Mouse (Mus musculus) midbrain, embryonic 11.5 days (tissue): ENCODE measurements around the gene Serbp1. TPM values are rescaled to one million over a fixed set of nuclear protein-coding genes. Genes with fewer than 3 reads are reported as not detected.

Experiments
- ATAC-seq: fragments of 200-750 bp; cut with Nextera tagmentation; 2 replicates; pipeline ENCODE4 v1.8.0; 2017; ENCODE audit warnings: moderate TSS enrichment, moderate library complexity; ENCODE audit not compliant: low FRiP score
- DNase-seq: peaks from one replicate; pipeline ENCODE4 v3.0.0; 2015; ENCODE audit warnings: low spot score; ENCODE audit errors: missing footprints
- H3K27ac ChIP-seq: fragments of 300-500 bp; sonication (generic); 2 replicates; pipeline ENCODE4 v1.5.1; 2014; ENCODE audit warnings: low read depth, low read length
- H3K27me3 ChIP-seq: fragments of 300-500 bp; sonication (generic); 2 replicates; pipeline ENCODE4 v1.6.1; 2014; ENCODE audit warnings: mild to moderate bottlenecking, low read length, moderate library complexity, mixed read lengths; ENCODE audit not compliant: control insufficient read depth, insufficient read depth
- H3K36me3 ChIP-seq: fragments of 300-500 bp; sonication (generic); 2 replicates; pipeline ENCODE4 v1.6.1; 2014; ENCODE audit warnings: mild to moderate bottlenecking, low read length, moderate library complexity, mixed read lengths; ENCODE audit not compliant: control insufficient read depth, insufficient read depth
- H3K4me1 ChIP-seq: fragments of 300-500 bp; sonication (generic); 2 replicates; pipeline ENCODE4 v1.6.1; 2014; ENCODE audit warnings: low read length; ENCODE audit not compliant: control insufficient read depth, insufficient read depth
- H3K4me2 ChIP-seq: fragments of 300-500 bp; sonication (generic); 2 replicates; pipeline ENCODE4 v1.6.1; 2014; ENCODE audit warnings: mild to moderate bottlenecking, moderate library complexity
- H3K4me3 ChIP-seq: fragments of 300-500 bp; sonication (generic); 2 replicates; pipeline ENCODE4 v1.5.1; 2014; ENCODE audit warnings: low read depth, low read length
- H3K9ac ChIP-seq: fragments of 300-500 bp; sonication (generic); 2 replicates; pipeline ENCODE4 v1.6.1; 2014; ENCODE audit warnings: low read length
- H3K9me3 ChIP-seq: fragments of 300-500 bp; sonication (generic); 2 replicates; pipeline ENCODE4 v1.6.1; 2016; ENCODE audit warnings: low read length; ENCODE audit not compliant: control insufficient read depth
- WGBS: fragments of 180-500 bp; shearing (Covaris S2); extraction: QIAGEN DNeasy Blood & Tissue Kit; methylation state at CpG from one replicate; pipeline ENCODE4 v1.1.7; 2014; 5-methylcytosine and 5-hydroxymethylcytosine counted together
- polyA plus RNA-seq: library from polyadenylated mRNA; unstranded; fragments of >200 nt; fragmentation: Nextera tagmentation; extraction: Ambion mirVana; gene quantifications from 2 replicates; pipeline ENCODE4 v1.2.1, GENCODE M21; 2014

The Serbp1 gene
- 547 and 588 TPM in 2 replicates for polyA plus RNA-seq

GRCm38 (mm10) chr6:67237977-67238376, at the start of gene Serbp1:
TSS of gene Serbp1 (plus strand) at chr6:67238176.
- H3K9ac ChIP-seq = no peak within 1 kb of the TSS
- H3K9me3 ChIP-seq = no peaks in the 10 kb centered on the region
- H3K36me3 ChIP-seq = no peaks in the 10 kb centered on the region
- no peak for DNase-seq
- ATAC-seq = no peak
- no peaks in the 10 kb centered on the region for H3K4me1 ChIP-seq
- no peak within 1 kb of the TSS for H3K4me3 ChIP-seq
- 21% methylated on average over 12 of the region's 12 CpGs for WGBS
- no peaks in the 10 kb centered on the region for H3K27me3 ChIP-seq
- no peak within 1 kb of the TSS for H3K27ac ChIP-seq
- H3K4me2 ChIP-seq = no peak within 1 kb of the TSS

- 90% methylated on average over 2 of the region's 2 CpGs for WGBS
- Histone ChIP-seq H3K36me3 (no peaks in the 10 kb centered on the region), H3K4me2 (no peak overlapping the region), H3K9me3 (no peaks in the 10 kb centered on the region), H3K9ac (no peak overlapping the region), H3K4me1 (no peaks in the 10 kb centered on the region; the same call in 1 of the 2 replicates), H3K4me3 (no peak overlapping the region), H3K27me3 (no peaks in the 10 kb centered on the region), H3K27ac (no peak overlapping the region)
- DNase-seq (no peak), ATAC-seq (no peak)
Observed at GRCm38 (mm10) chr6:67193591-67193990, 44.4 kb upstream of the Serbp1 start.

GRCm38 (mm10) chr6:67194606-67195005, 43.4 kb upstream of the Serbp1 start:
- no peaks in the 10 kb centered on the region for H3K36me3 ChIP-seq
- DNase-seq (peak; percentile 81), ATAC-seq (no peak)
- no peak overlapping the region for H3K9ac ChIP-seq
- H3K9me3 ChIP-seq = no peaks in the 10 kb centered on the region
- H3K4me1 ChIP-seq = no peaks in the 10 kb centered on the region; the same call in 1 of the 2 replicates
- 88% methylated on average over 6 of the region's 6 CpGs for WGBS
- H3K27ac ChIP-seq = no peak overlapping the region
- H3K4me3 ChIP-seq = no peak overlapping the region
- H3K27me3 ChIP-seq = no peaks in the 10 kb centered on the region
- no peak overlapping the region for H3K4me2 ChIP-seq

GRCm38 (mm10) chr6:67195148-67195611, 42.8 kb upstream of the Serbp1 start:
- no peaks in the 10 kb centered on the region for H3K9me3 ChIP-seq
- no peak overlapping the region for H3K9ac ChIP-seq
- H3K4me2 ChIP-seq = no peak overlapping the region
- H3K4me3 ChIP-seq = no peak overlapping the region
- no peaks in the 10 kb centered on the region; the same call in 1 of the 2 replicates for H3K4me1 ChIP-seq
- 11% methylated on average over 7 of the region's 7 CpGs for WGBS
- H3K36me3 ChIP-seq = no peaks in the 10 kb centered on the region
- no peaks in the 10 kb centered on the region for H3K27me3 ChIP-seq
- peak; percentile 44 for ATAC-seq
- DNase-seq = peak; percentile 83
- no peak overlapping the region for H3K27ac ChIP-seq

GRCm38 (mm10) chr6:67196821-67197220, 41.2 kb upstream of the Serbp1 start:
- DNase-seq = peak; percentile 14
- Histone ChIP-seq H3K27me3 (no peaks in the 10 kb centered on the region), H3K9me3 (no peaks in the 10 kb centered on the region), H3K36me3 (no peaks in the 10 kb centered on the region), H3K4me1 (no peaks in the 10 kb centered on the region; the same call in 1 of the 2 replicates), H3K9ac (no peak overlapping the region), H3K27ac (no peak overlapping the region), H3K4me3 (no peak overlapping the region), H3K4me2 (no peak overlapping the region)
- ATAC-seq = no peak
- 89% methylated on average over 6 of the region's 6 CpGs for WGBS

GRCm38 (mm10) chr6:67198085-67198484, 39.9 kb upstream of the Serbp1 start:
- Histone ChIP-seq H3K9me3 (no peaks in the 10 kb centered on the region), H3K27me3 (no peaks in the 10 kb centered on the region), H3K36me3 (no peaks in the 10 kb centered on the region), H3K4me1 (no peaks in the 10 kb centered on the region; the same call in 1 of the 2 replicates), H3K27ac (no peak overlapping the region), H3K9ac (no peak overlapping the region), H3K4me3 (no peak overlapping the region), H3K4me2 (no peak overlapping the region)
- WGBS = 27% methylated on average over 4 of the region's 4 CpGs
- no peak for ATAC-seq
- peak; percentile 56 for DNase-seq

GRCm38 (mm10) chr6:67200715-67201322, 37.2 kb upstream of the Serbp1 start:
- DNase-seq = peak; percentile 78

GRCm38 (mm10) chr6:67205081-67206037, 32.6 kb upstream of the Serbp1 start:
- DNase-seq (peak; percentile 83), ATAC-seq (no peak)
- no peak overlapping the region for H3K4me2 ChIP-seq
- H3K27ac ChIP-seq = no peak overlapping the region
- H3K27me3 ChIP-seq = no peaks in the 10 kb centered on the region
- H3K4me3 ChIP-seq = no peak overlapping the region
- no peaks in the 10 kb centered on the region for H3K4me1 ChIP-seq
- WGBS = 73% methylated on average over 35 of the region's 35 CpGs
- H3K9ac ChIP-seq = no peak overlapping the region
- no peaks in the 10 kb centered on the region for H3K9me3 ChIP-seq
- no peaks in the 10 kb centered on the region for H3K36me3 ChIP-seq

More at GRCm38 (mm10) chr6:67200715-67201322, 37.2 kb upstream of the Serbp1 start:
- no peak overlapping the region for H3K4me2 ChIP-seq
- H3K9me3 ChIP-seq = no peaks in the 10 kb centered on the region
- no peak overlapping the region for H3K4me3 ChIP-seq
- H3K4me1 ChIP-seq = no peaks in the 10 kb centered on the region
- 48% methylated on average over 5 of the region's 5 CpGs for WGBS
- no peaks in the 10 kb centered on the region for H3K27me3 ChIP-seq
- no peak overlapping the region for H3K9ac ChIP-seq
- no peaks in the 10 kb centered on the region for H3K36me3 ChIP-seq
- no peak for ATAC-seq
- H3K27ac ChIP-seq = no peak overlapping the region

- Histone ChIP-seq H3K27me3 (no peaks in the 10 kb centered on the region), H3K27ac (no peak overlapping the region), H3K4me2 (no peak overlapping the region), H3K9ac (no peak overlapping the region), H3K4me1 (no peaks in the 10 kb centered on the region), H3K9me3 (no peaks in the 10 kb centered on the region), H3K36me3 (no peaks in the 10 kb centered on the region), H3K4me3 (no peak overlapping the region)
- no peak for ATAC-seq
- 82% methylated on average over 1 of the region's 1 CpGs for WGBS
- no peak for DNase-seq
Observed at GRCm38 (mm10) chr6:67212362-67212761, 25.6 kb upstream of the Serbp1 start.
